Mouse (Mus musculus): ENCODE measurements around the gene Atxn10. TPM values are rescaled to one million over a fixed set of nuclear protein-coding genes. Genes with fewer than 3 reads are reported as not detected.
"Not testable (repeated sequence)": the region's sequence is repeated elsewhere in the genome, so short reads cannot be mapped to it uniquely, and the experiment has no call there.

Gene Atxn10
- polyA plus RNA-seq, 1 experiment from 2014 or later = 385 TPM

- Histone ChIP-seq H3K4me1 (replicated peaks) (peaks cover 25% of the 10 kb centered on the region), H3K27me3 (ENCODE audit: insufficient read depth, poor library complexity, severe bottlenecking) (peaks cover 41% of the 10 kb centered on the region), H3K36me3 (no peaks in the 10 kb centered on the region), H3K4me3 (no peak overlapping the region), H3K9me3 (no peaks in the 10 kb centered on the region), H3K27ac (peak overlapping the region; percentile 2; the same call in 1 of the 2 replicates)
- 65% methylated on average over 14 of the region's 14 CpGs for WGBS
- no peak for DNase-seq (ENCODE audit: low spot score)
These were observed 19.5 kb upstream of the Atxn10 start for GRCm38 (mm10) chr15:85316342-85317140.

- Histone ChIP-seq H3K4me3 (no peak overlapping the region), H3K9me3 (no peaks in the 10 kb centered on the region), H3K4me1 (replicated peaks) (peaks cover 20% of the 10 kb centered on the region), H3K36me3 (no peaks in the 10 kb centered on the region), H3K27me3 (ENCODE audit: insufficient read depth, poor library complexity, severe bottlenecking) (peaks cover 21% of the 10 kb centered on the region), H3K27ac (peak overlapping the region; percentile 1; the same call in 1 of the 2 replicates)
- 77% methylated on average over 11 of the region's 11 CpGs for WGBS
- DNase-seq (ENCODE audit: low spot score) = no peak
These were observed 15.9 kb upstream of the Atxn10 start for GRCm38 (mm10) chr15:85319924-85320668.

GRCm38 (mm10) chr15:85323214-85323613 lies 12.8 kb upstream of the Atxn10 start:
- no peak overlapping the region for H3K27ac ChIP-seq
- H3K27me3 ChIP-seq (ENCODE audit: insufficient read depth, poor library complexity, severe bottlenecking) = peaks cover 5% of the 10 kb centered on the region; the same call in 1 of the 2 replicates
- no peak overlapping the region for H3K4me3 ChIP-seq
- H3K4me1 ChIP-seq (replicated peaks) = 0 out of 2 replicates have a peak, but pooled peaks cover 3% of the 10 kb centered on the region
- no peak for DNase-seq (ENCODE audit: low spot score)
- WGBS = 88% methylated on average over 4 of the region's 4 CpGs
- no peaks in the 10 kb centered on the region for H3K9me3 ChIP-seq
- H3K36me3 ChIP-seq = no peaks in the 10 kb centered on the region

- H3K27me3 ChIP-seq (ENCODE audit: insufficient read depth, poor library complexity, severe bottlenecking) = peaks cover 5% of the 10 kb centered on the region; the same call in 1 of the 2 replicates
- 0 out of 2 replicates have a peak, but pooled peaks cover 3% of the 10 kb centered on the region for H3K4me1 ChIP-seq (replicated peaks)
- no peaks in the 10 kb centered on the region for H3K36me3 ChIP-seq
- 0 out of 2 replicates have a peak, but pooled peaks cover 7% of the 10 kb centered on the region for H3K9me3 ChIP-seq
- H3K4me3 ChIP-seq = no peak overlapping the region
- WGBS = 93% methylated on average over 1 of the region's 1 CpGs
- H3K27ac ChIP-seq = no peak overlapping the region
- no peak for DNase-seq (ENCODE audit: low spot score)
These were observed 11.6 kb upstream of the Atxn10 start for GRCm38 (mm10) chr15:85324426-85324825.

- no peak for DNase-seq (ENCODE audit: low spot score)
- no peaks in the 10 kb centered on the region for H3K4me1 ChIP-seq (replicated peaks)
- 70% methylated on average over 11 of the region's 11 CpGs for WGBS
- H3K4me3 ChIP-seq = no peak overlapping the region
- H3K9me3 ChIP-seq = 0 out of 2 replicates have a peak, but pooled peaks cover 7% of the 10 kb centered on the region
- H3K36me3 ChIP-seq = no peaks in the 10 kb centered on the region
- no peaks in the 10 kb centered on the region for H3K27me3 ChIP-seq (ENCODE audit: insufficient read depth, poor library complexity, severe bottlenecking)
- no peak overlapping the region for H3K27ac ChIP-seq
These were observed 8.2 kb upstream of the Atxn10 start for GRCm38 (mm10) chr15:85327808-85328207.

GRCm38 (mm10) chr15:85328455-85328854 lies 7.6 kb upstream of the Atxn10 start:
- WGBS = 80% methylated on average over 2 of the region's 2 CpGs

GRCm38 (mm10) chr15:85329096-85329495 lies 6.9 kb upstream of the Atxn10 start:
- WGBS = 90% methylated on average over 5 of the region's 5 CpGs
- DNase-seq (ENCODE audit: low spot score) = no peak
- Histone ChIP-seq H3K4me3 (no peak overlapping the region), H3K27me3 (ENCODE audit: insufficient read depth, poor library complexity, severe bottlenecking) (no peaks in the 10 kb centered on the region), H3K9me3 (0 out of 2 replicates have a peak, but pooled peaks cover 7% of the 10 kb centered on the region), H3K4me1 (replicated peaks) (no peaks in the 10 kb centered on the region), H3K27ac (no peak overlapping the region), H3K36me3 (no peaks in the 10 kb centered on the region)

More at GRCm38 (mm10) chr15:85328455-85328854, 7.6 kb upstream of the Atxn10 start:
- H3K4me1 ChIP-seq (replicated peaks); DNase-seq (ENCODE audit: low spot score); H3K27me3 ChIP-seq (ENCODE audit: insufficient read depth, poor library complexity, severe bottlenecking); H3K9me3 ChIP-seq; H3K36me3 ChIP-seq; H3K4me3 ChIP-seq; H3K27ac ChIP-seq: not testable (repeated sequence)

- 85% methylated on average over 6 of the region's 6 CpGs for WGBS
- Histone ChIP-seq H3K4me3 (no peak overlapping the region), H3K27ac (no peak overlapping the region), H3K9me3 (0 out of 2 replicates have a peak, but pooled peaks cover 7% of the 10 kb centered on the region), H3K36me3 (no peaks in the 10 kb centered on the region), H3K4me1 (replicated peaks) (no peaks in the 10 kb centered on the region), H3K27me3 (ENCODE audit: insufficient read depth, poor library complexity, severe bottlenecking) (no peaks in the 10 kb centered on the region)
- DNase-seq (ENCODE audit: low spot score) = no peak
These were observed 6.0 kb upstream of the Atxn10 start for GRCm38 (mm10) chr15:85330024-85330423.

GRCm38 (mm10) chr15:85333511-85333910 lies 2.5 kb upstream of the Atxn10 start:
- WGBS = 87% methylated on average over 6 of the region's 6 CpGs
- H3K27ac ChIP-seq; H3K4me3 ChIP-seq; DNase-seq (ENCODE audit: low spot score); H3K27me3 ChIP-seq (ENCODE audit: insufficient read depth, poor library complexity, severe bottlenecking); H3K36me3 ChIP-seq; H3K9me3 ChIP-seq: not testable (repeated sequence)
- peaks cover 26% of the 10 kb centered on the region for H3K4me1 ChIP-seq (replicated peaks)

- WGBS = 70% methylated on average over 3 of the region's 3 CpGs
- H3K4me1 ChIP-seq (replicated peaks) = peaks cover 31% of the 10 kb centered on the region
- H3K36me3 ChIP-seq = no peaks in the 10 kb centered on the region
- H3K27me3 ChIP-seq (ENCODE audit: insufficient read depth, poor library complexity, severe bottlenecking) = no peaks in the 10 kb centered on the region
- no peak overlapping the region for H3K4me3 ChIP-seq
- H3K27ac ChIP-seq = no peak overlapping the region
- DNase-seq (ENCODE audit: low spot score) = no peak
- H3K9me3 ChIP-seq = no peaks in the 10 kb centered on the region
These were observed 1.8 kb upstream of the Atxn10 start for GRCm38 (mm10) chr15:85334234-85334633.

GRCm38 (mm10) chr15:85336301-85336991 lies 401 bp downstream of the Atxn10 start:
- WGBS = under 1% methylated on average over 54 of the region's 54 CpGs
- Histone ChIP-seq H3K27ac (peak overlapping the region; percentile 97), H3K4me1 (replicated peaks) (peaks cover 31% of the 10 kb centered on the region), H3K9me3 (no peaks in the 10 kb centered on the region), H3K4me3 (peak overlapping the region; percentile 99), H3K27me3 (ENCODE audit: insufficient read depth, poor library complexity, severe bottlenecking) (no peaks in the 10 kb centered on the region), H3K36me3 (peaks cover under 1% of the 10 kb centered on the region; the same call in 1 of the 2 replicates)
- DNase-seq (ENCODE audit: low spot score) = peak; percentile 93

- peak overlapping the region; percentile 97 for H3K27ac ChIP-seq
- 61% methylated on average over 9 of the region's 9 CpGs for WGBS
- H3K9me3 ChIP-seq = no peaks in the 10 kb centered on the region
- peak overlapping the region; percentile 99 for H3K4me3 ChIP-seq
- no peak for DNase-seq (ENCODE audit: low spot score)
- no peaks in the 10 kb centered on the region for H3K27me3 ChIP-seq (ENCODE audit: insufficient read depth, poor library complexity, severe bottlenecking)
- peaks cover 31% of the 10 kb centered on the region for H3K4me1 ChIP-seq (replicated peaks)
- H3K36me3 ChIP-seq = peaks cover 4% of the 10 kb centered on the region; the same call in 1 of the 2 replicates
These were observed 1.2 kb downstream of the Atxn10 start for GRCm38 (mm10) chr15:85337219-85337618.

All from hindbrain, embryonic 10.5 days (tissue).